Mouse (Mus musculus) intestine, embryonic 16.5 days (tissue): ENCODE data around the gene Cxcr5. TPM values are rescaled to one million over a fixed set of nuclear protein-coding genes. Genes with fewer than 3 reads are reported as not detected.

ENCODE experiments used
- ATAC-seq: fragments of 200-750 bp; cut with Nextera tagmentation; 2 replicates; pipeline ENCODE4 v1.8.0; 2017; ENCODE audit warnings: moderate TSS enrichment, moderate library complexity
- H3K27ac ChIP-seq: fragments of 300-500 bp; sonication (generic); 2 replicates; pipeline ENCODE4 v1.5.1; 2014; ENCODE audit warnings: mild to moderate bottlenecking, low read length
- H3K27me3 ChIP-seq: fragments of 300-500 bp; sonication (generic); replicated peaks from 2 replicates; pipeline ENCODE4 v1.6.1; 2014; ENCODE audit warnings: low read length, control low read depth, mixed read lengths; ENCODE audit not compliant: control insufficient read depth, insufficient read depth
- H3K36me3 ChIP-seq: fragments of 300-500 bp; sonication (generic); 2 replicates; pipeline ENCODE4 v1.6.1; 2014; ENCODE audit warnings: low read length, control low read depth; ENCODE audit not compliant: control insufficient read depth, insufficient read depth
- H3K4me1 ChIP-seq: fragments of 300-500 bp; sonication (generic); 2 replicates; pipeline ENCODE4 v1.6.1; 2014; ENCODE audit warnings: low read length, control low read depth, mixed read lengths; ENCODE audit not compliant: control insufficient read depth, insufficient read depth
- H3K4me2 ChIP-seq: fragments of 300-500 bp; sonication (generic); 2 replicates; pipeline ENCODE4 v1.6.1; 2014; ENCODE audit warnings: low read depth, low read length, control low read depth
- H3K4me3 ChIP-seq: fragments of 300-500 bp; sonication (generic); 2 replicates; pipeline ENCODE4 v1.5.1; 2014; ENCODE audit warnings: mild to moderate bottlenecking, low read length
- H3K9ac ChIP-seq: fragments of 300-500 bp; sonication (generic); 2 replicates; pipeline ENCODE4 v1.6.1; 2014; ENCODE audit warnings: low read depth, low read length
- H3K9me3 ChIP-seq: fragments of 300-500 bp; sonication (generic); 2 replicates; pipeline ENCODE4 v1.6.1; 2016; ENCODE audit warnings: low read length, control low read depth; ENCODE audit not compliant: control insufficient read depth
- WGBS: fragments of 180-500 bp; shearing (Covaris S2); extraction: QIAGEN DNeasy Blood & Tissue Kit; methylation state at CpG from one replicate; pipeline ENCODE4 v1.1.7; 2014; 5-methylcytosine and 5-hydroxymethylcytosine counted together
- polyA plus RNA-seq: library from polyadenylated mRNA; unstranded; fragments of >200 nt; fragmentation: Nextera tagmentation; extraction: Ambion mirVana; gene quantifications from 2 replicates; pipeline ENCODE4 v1.2.1, GENCODE M21; 2015

Cxcr5 gene
- polyA plus RNA-seq, 1 experiment from 2014 or later = 1.1 TPM

- no peak for ATAC-seq
- Histone ChIP-seq H3K9ac (no peak overlapping the region), H3K4me2 (no peak overlapping the region), H3K36me3 (no peaks in the 10 kb centered on the region), H3K9me3 (no peaks in the 10 kb centered on the region), H3K4me3 (no peak overlapping the region), H3K27ac (no peak overlapping the region), H3K27me3 (no peaks in the 10 kb centered on the region), H3K4me1 (no peaks in the 10 kb centered on the region)
- WGBS = 62% methylated on average over 7 of the region's 7 CpGs
Measured at GRCm38 (mm10) chr9:44591595-44592188, 30.0 kb upstream of the Cxcr5 start.

- Histone ChIP-seq H3K9ac (no peak overlapping the region), H3K4me2 (no peak overlapping the region), H3K9me3 (no peaks in the 10 kb centered on the region), H3K4me1 (no peaks in the 10 kb centered on the region), H3K36me3 (no peaks in the 10 kb centered on the region), H3K27ac (no peak overlapping the region), H3K4me3 (no peak overlapping the region), H3K27me3 (no peaks in the 10 kb centered on the region)
- no peak for ATAC-seq
- WGBS = 38% methylated on average over 2 of the region's 2 CpGs
Measured at GRCm38 (mm10) chr9:44590969-44591368, 29.3 kb upstream of the Cxcr5 start.

GRCm38 (mm10) chr9:44589095-44589494 is 27.4 kb upstream of the Cxcr5 start:
- Histone ChIP-seq H3K9ac (no peak overlapping the region), H3K27ac (no peak overlapping the region; the same call in 1 of the 2 replicates), H3K4me3 (no peak overlapping the region), H3K4me1 (no peaks in the 10 kb centered on the region), H3K4me2 (no peak overlapping the region), H3K9me3 (peaks cover 3% of the 10 kb centered on the region; the same call in 1 of the 2 replicates), H3K27me3 (no peaks in the 10 kb centered on the region), H3K36me3 (no peaks in the 10 kb centered on the region)
- no peak for ATAC-seq

GRCm38 (mm10) chr9:44588605-44589004 is 26.9 kb upstream of the Cxcr5 start:
- H3K27ac ChIP-seq = no peak overlapping the region; the same call in 1 of the 2 replicates
- H3K9ac ChIP-seq = no peak overlapping the region
- H3K4me3 ChIP-seq = no peak overlapping the region
- no peaks in the 10 kb centered on the region for H3K4me1 ChIP-seq
- no peak overlapping the region for H3K4me2 ChIP-seq
- H3K36me3 ChIP-seq = no peaks in the 10 kb centered on the region
- no peaks in the 10 kb centered on the region for H3K27me3 ChIP-seq
- peaks cover 8% of the 10 kb centered on the region for H3K9me3 ChIP-seq
- ATAC-seq = no peak
- 44% methylated on average over 9 of the region's 9 CpGs for WGBS

GRCm38 (mm10) chr9:44587262-44588160 is 25.8 kb upstream of the Cxcr5 start:
- Histone ChIP-seq H3K27me3 (no peaks in the 10 kb centered on the region), H3K4me1 (no peaks in the 10 kb centered on the region), H3K9me3 (peaks cover 8% of the 10 kb centered on the region), H3K27ac (no peak overlapping the region), H3K4me2 (no peak overlapping the region), H3K36me3 (no peaks in the 10 kb centered on the region), H3K9ac (no peak overlapping the region), H3K4me3 (no peak overlapping the region)
- no peak for ATAC-seq
- WGBS = 77% methylated on average over 9 of the region's 9 CpGs

- H3K9me3 ChIP-seq = peaks cover 8% of the 10 kb centered on the region
- no peaks in the 10 kb centered on the region for H3K27me3 ChIP-seq
- no peak overlapping the region for H3K27ac ChIP-seq
- no peak overlapping the region for H3K9ac ChIP-seq
- no peaks in the 10 kb centered on the region for H3K36me3 ChIP-seq
- no peaks in the 10 kb centered on the region for H3K4me1 ChIP-seq
- ATAC-seq = no peak
- no peak overlapping the region for H3K4me2 ChIP-seq
- WGBS = 62% methylated on average over 8 of the region's 8 CpGs
- no peak overlapping the region for H3K4me3 ChIP-seq
Measured at GRCm38 (mm10) chr9:44586640-44587261, 25.1 kb upstream of the Cxcr5 start.

- Histone ChIP-seq H3K4me2 (no peak overlapping the region), H3K4me1 (no peaks in the 10 kb centered on the region), H3K27me3 (no peaks in the 10 kb centered on the region), H3K27ac (no peak overlapping the region), H3K9me3 (peaks cover 8% of the 10 kb centered on the region), H3K9ac (no peak overlapping the region), H3K4me3 (no peak overlapping the region), H3K36me3 (no peaks in the 10 kb centered on the region)
- 73% methylated on average over 16 of the region's 16 CpGs for WGBS
- no peak for ATAC-seq
Measured at GRCm38 (mm10) chr9:44582390-44582789, 20.7 kb upstream of the Cxcr5 start.

GRCm38 (mm10) chr9:44581423-44581822 is 19.7 kb upstream of the Cxcr5 start:
- Histone ChIP-seq H3K36me3 (no peaks in the 10 kb centered on the region), H3K9me3 (peaks cover 8% of the 10 kb centered on the region), H3K4me1 (no peaks in the 10 kb centered on the region), H3K27ac (peak overlapping the region; percentile 7; the same call in 1 of the 2 replicates), H3K4me2 (no peak overlapping the region), H3K9ac (no peak overlapping the region), H3K4me3 (no peak overlapping the region), H3K27me3 (no peaks in the 10 kb centered on the region)
- peak; percentile 83 for ATAC-seq
- WGBS = 33% methylated on average over 3 of the region's 3 CpGs

- H3K36me3 ChIP-seq = no peaks in the 10 kb centered on the region
- H3K4me2 ChIP-seq = no peak overlapping the region
- no peaks in the 10 kb centered on the region for H3K4me1 ChIP-seq
- no peak for ATAC-seq
- WGBS = 84% methylated on average over 5 of the region's 5 CpGs
- no peak overlapping the region for H3K4me3 ChIP-seq
- no peak overlapping the region for H3K9ac ChIP-seq
- no peaks in the 10 kb centered on the region for H3K27me3 ChIP-seq
- no peak overlapping the region for H3K27ac ChIP-seq
- peaks cover 8% of the 10 kb centered on the region for H3K9me3 ChIP-seq
Measured at GRCm38 (mm10) chr9:44580085-44580484, 18.4 kb upstream of the Cxcr5 start.
